In the genomic region with DNA sequence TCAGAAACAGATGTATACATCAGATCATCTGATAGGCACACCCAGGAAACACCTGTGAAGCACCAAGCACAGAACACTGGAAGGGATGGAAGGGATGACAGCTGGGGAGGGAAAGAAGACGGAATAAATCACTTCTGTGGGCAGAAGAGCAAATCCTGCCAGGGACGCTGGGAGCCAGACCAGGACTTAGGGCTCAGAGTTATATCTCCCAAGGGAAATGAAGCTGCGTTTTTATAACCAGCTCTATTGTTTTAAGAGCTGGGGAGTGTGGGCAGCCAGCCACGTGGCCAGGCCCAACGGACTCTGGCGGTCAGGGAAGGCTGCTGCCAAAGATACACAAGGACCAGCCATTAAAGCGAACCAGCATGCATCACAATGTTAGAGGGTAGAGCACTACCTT, we compare ENCODE assay signal across 12 mouse cellular contexts.
A peak's percentile ranks its signal among the peaks of the same experiment; 100 is the strongest.
DNase-seq lines count a peak whose midpoint lies in the region; ATAC-seq lines count a peak whose summit lies in the region.
"Had no signal": no experiment of that assay in that cellular context is flagged by ENCODE, and none has a peak within 500 bp of the region (broad histone marks: within the 10 kb centered on the region; RNA-seq: fewer than 3 reads in every experiment).

No protein-coding gene starts in this region.

- no peaks in the 10 kb centered on the region for H3K27me3 ChIP-seq in heart, embryonic 12.5 days (replicated peaks)

- intact Hi-C loops in heart, postnatal 14 days (cut with DNase I) = no loop called here

- DNase-seq in heart, postnatal 14 days = peak; percentile 44 to 45
- DNase-seq in 3T3-L1 (ENCODE audit: low read depth, low spot score) (peak; percentile 96), NIH3T3 (ENCODE audit: low read depth) (peak; percentile 84)
- peak; percentile 70 for DNase-seq in kidney, postnatal 10 days
- DNase-seq in spleen, postnatal 10 days (ENCODE audit: low spot score in 2 of 2) = no peak
- no peak for DNase-seq in right cerebral cortex, postnatal 10 days (ENCODE audit: low spot score in 2 of 2)
- no peak for DNase-seq in yolk sac, embryonic 10.5 days (ENCODE audit: low spot score)
- DNase-seq: right cerebral cortex, postnatal 4 days; thymus, adult 18-20 months had no signal

- H3K4me1 ChIP-seq in heart, embryonic 12.5 days (replicated peaks) = 0 out of 2 replicates have a peak, but pooled peaks cover 7% of the 10 kb centered on the region

- no peak overlapping the region for H3K4me2 ChIP-seq in heart, embryonic 12.5 days

- H3K36me3 ChIP-seq in heart, embryonic 12.5 days = no peaks in the 10 kb centered on the region

- ATAC-seq in heart, embryonic 12.5 days (ENCODE audit: insufficient number of reproducible peaks, low FRiP score) = no peak

- no peak overlapping the region for H3K9ac ChIP-seq in heart, embryonic 12.5 days

- H3K9me3 ChIP-seq in heart, embryonic 12.5 days (replicated peaks) = no peaks in the 10 kb centered on the region

- H3K4me3 ChIP-seq in heart, embryonic 12.5 days = no peak overlapping the region
- H3K4me3 ChIP-seq: layer of hippocampus, adult 2 months had no signal

- 41% methylated on average over 7 of the region's 7 CpGs for WGBS in heart, embryonic 12.5 days

- H3K27ac ChIP-seq in heart, embryonic 12.5 days (ENCODE audit: poor library complexity, severe bottlenecking) = no peak overlapping the region
- H3K27ac ChIP-seq: layer of hippocampus, adult 2 months; macrophage had no signal

Comparison
In these comparisons a context has a peak if more than half of its experiments do, and no peak if none do; other contexts are left out.
1. DNase-seq: peak in heart, postnatal 14 days (2 of 2), 3T3-L1 (single experiment), NIH3T3 (single experiment) and kidney, postnatal 10 days (single experiment); none in spleen, postnatal 10 days (0 of 2), right cerebral cortex, postnatal 10 days (0 of 2) and yolk sac, embryonic 10.5 days (single experiment).